Mouse (Mus musculus) right cerebral cortex, postnatal 10 days (tissue): ENCODE measurements around the gene Cnih3.

Source experiments
- DNase-seq, 2 experiments: peaks; one replicate each; pipeline ENCODE4 v3.0.0; 2021; ENCODE audit warnings: low spot score in 2 of 2

Cnih3 gene

DNA sequence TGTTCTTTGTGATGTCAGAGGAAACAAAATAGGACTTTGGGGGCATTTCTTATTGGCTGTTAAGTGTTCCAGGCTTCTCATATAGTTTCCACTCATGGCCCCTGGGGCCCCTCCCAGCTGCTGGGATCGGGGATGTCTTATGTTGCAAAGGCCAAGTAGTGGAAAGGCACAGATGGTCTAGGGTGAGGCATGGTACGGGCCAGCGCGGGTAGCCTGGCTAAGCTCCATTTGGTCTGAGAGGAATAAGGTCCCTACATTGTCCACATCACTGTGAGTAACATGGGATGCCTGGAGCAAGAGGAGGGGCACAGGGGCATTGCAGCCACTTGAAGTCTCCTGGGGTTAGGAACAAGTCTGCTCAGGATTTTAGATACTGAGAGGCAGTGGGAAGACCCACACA, 95.1 kb downstream of the Cnih3 start:
- no peak for DNase-seq

DNA sequence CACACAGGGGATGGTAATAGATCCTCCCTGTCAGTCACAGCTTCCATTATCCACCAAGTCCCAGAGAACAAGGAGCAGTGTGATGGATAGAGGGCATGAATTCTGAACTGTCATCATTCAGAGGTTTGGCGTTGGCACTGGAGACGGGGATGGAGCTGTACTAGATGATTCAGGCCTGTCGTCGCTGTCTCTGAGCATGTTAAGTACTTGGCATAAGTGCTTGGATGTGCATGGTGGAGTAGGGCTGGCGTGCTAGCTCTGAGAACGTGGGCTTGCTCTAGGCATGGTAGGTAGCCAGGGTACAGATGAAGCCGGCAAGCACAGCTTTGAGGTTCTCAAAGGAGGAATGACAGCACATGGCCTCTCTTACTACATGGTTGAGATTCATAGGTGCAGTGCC, 95.6 kb downstream of the Cnih3 start:
- peak in 1 of 2 experiments; percentile 50 for DNase-seq

DNA sequence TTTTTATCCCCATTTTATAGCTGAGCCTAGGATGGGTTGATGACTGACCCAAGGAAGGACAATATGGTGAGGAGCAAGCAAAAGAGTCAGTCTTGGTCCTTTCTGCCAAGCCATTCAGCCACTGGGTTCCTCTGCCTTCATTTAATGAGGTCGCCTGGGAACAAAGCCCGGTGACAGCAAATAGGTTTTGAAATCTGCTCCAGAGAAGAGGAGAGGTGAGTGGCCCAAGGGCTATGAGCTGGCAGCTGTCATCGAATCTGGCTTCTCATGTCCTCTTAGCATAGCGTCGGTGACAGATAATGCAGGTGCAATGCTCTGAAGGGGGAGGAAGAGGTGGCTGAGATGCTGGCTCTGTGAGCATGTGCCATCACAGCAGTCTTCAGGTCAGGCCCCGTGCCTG, 100.7 kb downstream of the Cnih3 start:
- no peak for DNase-seq

DNA sequence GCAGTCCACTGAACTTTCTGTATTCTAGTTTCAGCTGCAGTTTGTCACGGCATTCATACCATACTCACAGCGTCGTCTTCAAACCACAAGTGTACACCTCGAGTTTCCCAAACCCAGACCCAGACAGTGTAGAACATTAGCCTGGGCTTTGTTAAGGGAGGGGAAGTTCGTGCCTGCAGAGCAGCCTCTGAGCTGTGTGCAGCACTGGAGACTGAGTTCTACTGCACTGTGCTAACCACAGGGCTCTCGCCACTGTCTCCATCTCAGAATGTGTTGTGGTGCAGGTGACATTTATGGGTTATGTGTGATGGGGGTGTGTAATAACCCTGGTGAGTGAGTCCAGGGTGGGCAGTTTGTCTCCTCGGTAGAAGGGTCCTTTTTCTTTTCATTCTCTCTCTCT, 104.5 kb downstream of the Cnih3 start:
- DNase-seq, result no peak

DNA sequence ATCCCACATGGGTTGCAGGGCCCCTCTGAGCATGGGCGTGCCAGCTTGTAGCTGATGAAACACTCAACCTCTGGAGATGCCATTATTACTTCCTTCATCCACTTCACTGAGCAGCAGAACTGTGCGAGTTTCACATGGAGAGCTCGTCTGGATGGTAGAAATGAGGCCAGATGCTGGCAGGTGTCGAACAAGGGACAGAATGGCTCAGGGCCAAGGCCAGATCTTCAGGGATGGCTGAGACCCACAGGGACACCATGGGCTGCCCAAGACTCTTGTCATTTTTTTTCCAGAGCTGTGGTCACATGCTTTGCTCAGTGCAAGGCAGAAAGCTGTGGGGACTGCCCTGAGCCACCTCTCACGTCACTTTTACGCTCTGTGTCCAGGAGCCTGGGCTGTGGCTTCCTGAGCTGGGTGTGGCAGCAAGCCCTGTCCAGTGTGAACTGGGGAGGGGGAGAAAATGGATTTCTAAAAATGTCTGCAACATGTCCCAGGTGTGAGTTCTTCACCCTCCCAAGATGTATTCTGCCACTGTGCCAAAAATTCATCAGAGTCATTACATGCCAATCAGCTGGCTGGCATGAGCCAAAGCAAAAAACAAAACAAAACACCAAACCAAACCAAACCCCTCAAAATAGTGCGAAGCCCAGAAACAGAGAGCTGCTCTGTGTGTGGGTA, 107.1 kb downstream of the Cnih3 start:
- DNase-seq, result no peak

DNA sequence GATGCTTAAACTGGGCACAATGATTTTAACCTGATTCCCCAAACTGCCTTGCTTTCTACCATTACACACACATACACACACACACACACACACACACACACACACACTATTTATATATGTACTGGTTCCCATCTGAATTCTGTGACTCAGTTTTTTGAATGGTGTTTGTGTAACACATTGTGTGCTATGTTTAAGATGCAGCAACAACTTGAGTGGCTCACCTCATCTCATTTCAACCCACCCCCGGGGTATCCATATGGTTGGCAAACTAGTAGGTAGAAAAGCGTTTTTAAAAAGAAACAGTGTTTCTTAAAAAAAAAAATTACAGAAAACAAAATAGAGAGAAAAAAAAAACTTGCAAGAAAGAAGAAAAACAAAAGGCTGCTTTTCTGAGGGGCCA, 107.9 kb downstream of the Cnih3 start:
- no peak for DNase-seq

DNA sequence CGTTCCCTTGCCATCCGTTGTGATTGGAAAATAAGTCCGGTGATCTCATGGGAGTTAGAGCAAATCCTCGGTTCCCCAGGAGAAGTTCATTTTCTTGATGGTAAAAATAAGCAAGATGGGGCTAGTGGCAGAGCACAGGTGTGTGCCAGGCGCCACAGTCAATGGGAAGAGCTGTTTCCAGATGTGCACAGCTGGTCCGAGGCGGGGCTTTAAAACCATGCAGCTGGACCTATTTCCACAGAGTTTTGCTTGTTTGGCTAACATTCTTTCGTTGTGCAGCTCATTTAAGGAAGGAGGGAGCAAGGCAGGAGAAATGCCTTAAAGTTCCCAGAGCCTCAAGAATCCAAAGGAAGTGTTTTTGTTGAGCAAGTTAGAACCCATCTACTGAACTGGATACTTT, 109.1 kb downstream of the Cnih3 start:
- no peak for DNase-seq

DNA sequence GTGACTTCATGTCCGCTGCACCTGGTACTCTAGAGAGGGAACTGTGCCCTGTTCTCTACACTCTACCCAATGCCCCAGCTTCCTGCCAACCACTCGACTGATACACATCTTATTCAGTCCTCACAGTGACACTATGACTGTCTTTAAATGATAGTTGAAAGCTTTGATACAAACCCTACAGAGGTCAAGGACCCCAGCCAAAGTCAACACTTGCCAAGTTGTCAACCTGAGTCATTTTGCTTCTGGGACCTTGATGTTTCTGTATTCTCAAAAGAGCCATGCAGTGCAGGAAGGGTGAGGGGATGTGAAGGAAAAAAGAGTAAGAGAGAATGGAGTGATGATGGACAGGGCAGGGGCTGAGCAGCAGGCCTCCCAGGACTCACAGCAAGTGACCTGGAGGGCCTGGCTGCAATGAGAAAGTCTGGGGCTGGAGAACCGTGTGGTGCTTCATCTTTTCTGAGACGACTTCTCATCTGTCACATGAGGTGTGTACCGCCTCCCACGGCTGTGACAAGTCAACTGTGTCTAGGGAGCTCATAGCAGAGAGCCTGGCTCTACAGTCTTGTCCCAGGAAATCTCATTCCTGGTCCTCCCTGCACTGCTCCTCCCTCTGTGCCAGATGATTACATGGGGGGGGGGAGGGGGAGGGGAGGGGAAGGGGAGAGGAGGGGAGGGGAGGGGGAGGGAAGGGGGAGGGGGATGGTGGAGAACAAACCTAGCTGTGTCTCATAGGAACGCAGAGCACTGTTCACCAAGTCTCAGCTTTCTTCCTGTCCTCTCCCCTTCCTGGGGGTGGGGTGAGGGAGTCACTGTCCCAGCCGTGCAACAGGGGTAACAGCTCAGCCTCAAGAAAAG, 109.8 kb downstream of the Cnih3 start:
- no peak for DNase-seq

DNA sequence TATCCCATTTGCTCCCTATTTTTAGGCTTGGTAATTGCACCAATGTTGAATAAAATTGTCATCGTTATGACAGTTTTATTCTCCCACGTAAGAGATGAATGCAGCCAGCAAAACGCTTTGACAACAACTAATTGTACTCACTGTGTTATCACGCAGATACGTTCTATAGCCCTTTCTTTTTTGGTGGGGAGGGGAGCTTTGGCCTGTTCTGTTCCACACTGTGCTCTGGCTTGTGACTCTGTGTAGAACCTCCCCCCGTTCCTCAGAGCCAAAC, 110.4 kb downstream of the Cnih3 start:
- no peak for DNase-seq

DNA sequence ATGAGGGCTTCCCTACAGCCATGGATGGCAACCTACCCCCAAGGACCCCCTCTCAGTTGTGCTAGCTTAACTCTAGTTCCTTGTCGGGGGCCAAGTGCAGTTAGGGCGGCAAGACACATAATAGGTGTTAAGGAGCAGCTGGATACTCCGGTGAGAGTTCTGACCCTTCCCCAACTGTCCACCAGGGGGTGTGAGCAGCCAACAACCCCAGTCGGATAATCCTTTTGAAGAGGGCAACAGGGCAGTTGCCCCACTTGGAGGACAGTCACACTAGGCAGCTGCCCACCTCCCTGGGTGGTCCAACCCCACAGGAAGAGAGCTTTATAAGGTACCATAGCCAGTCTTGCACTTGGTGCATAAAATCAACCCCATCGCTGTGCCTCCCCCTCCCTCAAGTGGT, 112.6 kb downstream of the Cnih3 start:
- DNase-seq, result peak in 1 of 2 experiments; percentile 47

DNA sequence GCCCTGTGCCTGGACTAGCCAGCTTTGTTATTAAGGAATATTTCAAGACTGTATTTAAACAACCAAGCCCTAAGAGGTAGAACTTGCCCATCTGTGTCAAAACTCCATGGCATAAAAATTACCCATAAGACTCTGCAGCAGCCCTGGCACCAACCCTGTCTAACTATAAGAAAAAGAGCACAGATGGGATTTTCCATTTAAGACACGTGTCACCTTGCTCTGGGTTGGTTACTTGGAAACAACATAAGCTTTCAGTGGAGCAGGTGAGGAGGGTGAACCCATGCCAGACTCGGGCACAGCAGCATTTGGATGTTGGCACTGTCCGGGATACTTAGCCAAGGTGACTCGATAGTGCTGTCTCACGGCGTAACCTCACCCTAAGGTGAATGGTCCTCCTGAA, 113.6 kb downstream of the Cnih3 start:
- DNase-seq, result no peak

DNA sequence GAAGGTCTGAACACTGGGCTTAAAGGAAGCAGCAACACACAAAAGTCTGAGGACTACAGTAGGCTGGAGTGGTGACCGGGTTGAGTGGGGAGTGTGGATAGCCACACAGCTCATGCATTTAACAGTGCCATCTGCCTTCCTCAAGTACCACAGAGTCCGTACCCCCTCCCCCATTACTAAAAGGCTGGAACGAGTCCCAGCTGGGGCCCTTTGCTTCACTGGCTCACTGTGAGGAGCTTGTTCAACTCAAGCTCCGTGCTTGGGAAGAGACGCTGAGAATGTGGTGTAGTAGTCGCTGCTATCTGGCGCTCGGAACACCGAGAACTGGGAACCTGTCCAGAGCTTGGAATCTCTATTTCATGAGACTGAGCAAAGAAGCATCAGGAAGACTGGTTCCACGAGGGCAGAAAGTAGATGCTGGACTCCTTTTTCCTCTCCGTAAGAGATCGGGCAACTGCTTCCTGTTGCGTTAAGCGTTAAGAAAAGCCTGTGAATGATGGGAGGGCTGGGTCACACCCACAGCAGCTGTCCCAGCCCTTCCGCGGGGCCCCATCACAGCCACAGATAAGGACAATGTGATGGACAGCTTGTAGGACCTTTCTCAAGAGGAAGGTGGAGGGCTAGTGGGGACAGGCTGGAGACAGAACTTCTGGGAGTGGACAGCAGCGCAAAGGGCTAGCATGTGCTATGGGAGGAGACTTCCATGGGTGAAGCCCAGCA, 114.3 kb downstream of the Cnih3 start:
- DNase-seq, result peak; percentile 83 to 85

DNA sequence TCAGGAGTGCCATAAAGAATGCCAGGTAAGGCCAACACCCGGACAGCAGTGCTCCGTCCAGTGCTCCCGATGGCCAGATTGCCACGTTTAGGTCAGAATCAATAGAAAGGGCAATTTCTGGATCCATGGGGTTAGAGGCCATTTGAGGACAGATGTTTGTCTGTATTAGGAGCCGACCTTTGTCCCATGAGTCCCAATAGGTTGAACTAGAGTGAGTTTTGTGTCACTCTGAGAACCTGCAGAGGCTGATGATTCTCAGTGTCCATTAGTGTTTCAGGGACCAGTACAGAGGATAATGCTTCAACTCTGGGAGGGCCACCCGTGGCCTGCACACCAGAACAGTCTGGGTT, 114.9 kb downstream of the Cnih3 start:
- no peak for DNase-seq

DNA sequence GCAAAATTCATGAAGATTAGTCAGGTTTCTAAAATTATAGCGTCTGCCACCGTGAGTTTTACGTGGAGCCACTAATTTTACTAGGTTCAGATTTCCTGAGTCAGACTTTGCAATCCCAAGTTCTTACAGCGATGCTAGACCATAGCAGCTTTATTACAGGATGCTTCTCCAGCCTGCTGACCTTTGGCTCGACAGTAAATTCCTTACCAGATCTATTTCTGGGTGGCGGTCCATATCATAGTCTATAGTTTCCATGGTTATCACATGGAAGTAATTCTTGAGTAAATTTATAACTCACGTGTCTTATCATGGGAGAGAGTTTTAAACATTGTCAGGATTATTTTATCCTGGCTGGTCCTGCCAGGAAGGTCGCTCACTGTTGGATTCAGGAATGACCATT, 117.0 kb downstream of the Cnih3 start:
- no peak for DNase-seq

DNA sequence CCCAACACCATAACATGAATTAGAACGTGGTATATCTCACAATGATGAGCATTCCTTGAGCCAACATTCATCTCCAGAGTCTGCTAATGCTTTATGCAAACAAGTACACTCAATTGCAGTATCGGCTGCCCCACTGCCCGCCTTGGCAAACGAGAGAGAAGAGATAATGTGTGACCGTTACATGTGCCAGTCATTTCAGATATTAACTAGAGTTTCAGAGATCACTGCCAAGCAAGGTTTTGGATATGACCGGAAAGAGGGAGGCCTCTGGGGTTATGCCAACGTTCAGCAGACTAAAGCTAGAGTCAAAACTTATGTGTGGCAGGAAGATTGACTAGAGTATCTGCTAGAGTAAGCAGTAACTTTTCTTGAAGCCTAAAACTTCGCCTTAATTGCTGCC, 123.7 kb downstream of the Cnih3 start:
- DNase-seq, result no peak

DNA sequence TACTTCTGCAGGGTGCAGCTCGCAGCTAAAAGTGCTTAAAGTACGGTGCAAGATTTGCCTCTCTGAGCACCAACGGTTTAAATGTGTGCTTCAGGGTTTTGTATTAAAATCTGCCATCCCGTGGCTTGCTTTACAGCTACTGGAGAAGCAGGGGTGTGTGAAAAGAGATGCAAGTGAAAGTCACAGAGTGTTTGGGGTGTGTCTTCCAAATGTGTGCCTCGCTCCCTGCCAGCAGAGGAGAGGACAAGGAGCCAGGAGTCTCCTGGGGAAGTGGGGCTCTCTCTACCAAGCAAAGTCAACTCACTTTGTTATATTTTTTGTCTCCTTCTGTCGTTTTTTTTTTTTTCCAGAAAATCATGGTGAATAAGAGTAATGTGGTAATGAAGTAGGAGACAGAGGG, 124.1 kb downstream of the Cnih3 start:
- DNase-seq, result no peak

DNA sequence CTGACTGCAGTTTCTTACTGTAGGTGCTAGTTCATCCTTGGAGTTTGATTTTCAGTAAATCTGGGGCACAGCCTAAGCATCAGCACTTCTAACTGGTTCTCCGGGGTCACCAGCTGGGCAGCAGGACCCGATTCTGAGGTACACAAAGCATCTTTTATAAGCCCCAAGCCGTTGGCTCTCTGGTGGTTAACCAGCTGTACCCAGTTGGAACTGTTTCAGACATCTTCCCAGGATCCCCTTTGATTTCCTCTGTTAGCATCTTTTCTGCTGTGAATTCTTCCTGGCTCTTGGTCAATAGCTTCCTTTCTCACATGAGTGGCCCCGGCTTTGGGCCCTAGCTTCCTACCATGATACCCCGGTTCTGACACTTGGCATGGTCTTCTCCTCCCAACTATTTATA, 132.3 kb downstream of the Cnih3 start:
- DNase-seq, result peak; percentile 64 to 75

DNA sequence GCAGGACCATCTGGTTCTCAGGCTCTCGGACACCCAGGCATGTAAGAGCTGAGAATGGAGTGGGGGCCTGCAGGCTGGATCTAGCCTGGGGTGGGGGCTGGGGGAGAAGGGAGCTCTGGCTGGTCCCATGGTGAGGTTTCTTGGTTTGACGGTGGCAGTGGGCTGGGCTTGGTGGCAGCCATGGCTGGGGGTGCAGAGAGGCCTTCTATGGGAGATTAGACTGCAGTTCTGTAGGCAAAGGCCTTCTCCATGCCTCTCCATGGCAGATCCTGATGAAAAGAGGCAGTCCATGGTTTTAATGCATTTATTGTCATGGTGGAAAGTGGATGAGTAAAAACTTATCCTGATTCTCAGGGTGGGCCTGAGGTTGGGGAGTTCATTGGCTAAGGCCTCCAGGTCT, 151.0 kb downstream of the Cnih3 start:
- no peak for DNase-seq

DNA sequence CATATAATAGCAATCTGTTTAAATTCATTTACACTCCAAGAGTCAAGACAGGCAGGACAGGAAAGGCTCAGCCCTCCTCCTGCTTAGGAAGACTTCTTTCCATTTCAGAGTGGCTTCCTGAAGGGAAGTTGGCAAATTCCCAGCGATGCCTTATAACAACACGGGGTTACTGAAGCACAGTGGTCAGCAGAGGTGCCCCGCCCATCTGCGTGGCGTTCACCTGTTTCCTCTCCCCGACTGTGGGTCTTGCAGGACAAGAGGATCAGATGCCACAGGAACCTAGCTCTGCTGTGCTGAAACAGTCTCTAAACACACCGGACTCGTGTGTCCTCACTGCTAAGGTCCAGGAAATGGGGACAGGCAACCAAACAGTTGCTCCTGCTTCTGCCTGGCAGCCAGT, 152.9 kb downstream of the Cnih3 start:
- no peak for DNase-seq
